Mouse (Mus musculus) cerebellum, postnatal 14 days (tissue): ENCODE results near the gene Olfr78.
A peak's percentile ranks its signal among the peaks of the same experiment; 100 is the strongest.

Experiments
- DNase-seq, 2 experiments: peaks; one replicate each; pipeline ENCODE4 v3.0.0; 2021; ENCODE audit warnings: mixed read lengths in 2 of 2

Olfr78 gene

DNA sequence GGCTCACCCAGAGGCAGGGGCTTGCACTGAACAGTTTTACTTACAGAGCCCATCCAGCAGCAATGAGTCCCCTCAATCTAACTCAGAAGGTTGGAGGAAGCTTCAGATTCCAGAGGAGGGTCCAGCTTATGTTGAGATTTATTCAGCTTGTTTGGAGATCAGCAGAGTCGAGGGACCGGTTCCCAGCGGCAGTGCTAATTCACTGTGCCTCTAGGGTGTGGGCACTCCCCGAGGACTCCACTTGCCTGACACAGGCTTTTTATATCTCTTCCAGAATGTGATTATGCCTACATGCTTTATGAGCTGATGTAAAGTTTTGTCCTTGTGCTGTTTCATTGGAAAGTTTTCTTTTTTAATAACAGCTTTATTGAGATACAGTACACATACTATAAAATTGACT lies at the start of gene Olfr78, which contains the start of gene Olfr560:
Olfr78 (minus strand) TSS at position 206 of the 400 bp plus-strand sequence.
Olfr560 (minus strand) TSS at position 101 of the 400 bp plus-strand sequence.
- no peak for DNase-seq

- DNase-seq: no peak
These were observed 43.9 kb upstream of the Olfr78 start, which contains the start of gene Olfr564 for GRCm38 (mm10) chr7:102803180-102803579. Olfr564 (plus strand) TSS chr7:102803480.

GRCm38 (mm10) chr7:102770921-102771320 lies 11.7 kb upstream of the Olfr78 start, which contains the start of gene Olfr561:
Olfr561 (plus strand) TSS chr7:102771221.
- no peak for DNase-seq

GRCm38 (mm10) chr7:102752086-102752485 lies 7.2 kb downstream of the Olfr78 start:
- DNase-seq: peak; percentile 1 to 4

GRCm38 (mm10) chr7:102737705-102738104 lies 21.6 kb downstream of the Olfr78 start:
- DNase-seq: no peak

GRCm38 (mm10) chr7:102733793-102734192 lies 25.5 kb downstream of the Olfr78 start:
- no peak for DNase-seq

DNA sequence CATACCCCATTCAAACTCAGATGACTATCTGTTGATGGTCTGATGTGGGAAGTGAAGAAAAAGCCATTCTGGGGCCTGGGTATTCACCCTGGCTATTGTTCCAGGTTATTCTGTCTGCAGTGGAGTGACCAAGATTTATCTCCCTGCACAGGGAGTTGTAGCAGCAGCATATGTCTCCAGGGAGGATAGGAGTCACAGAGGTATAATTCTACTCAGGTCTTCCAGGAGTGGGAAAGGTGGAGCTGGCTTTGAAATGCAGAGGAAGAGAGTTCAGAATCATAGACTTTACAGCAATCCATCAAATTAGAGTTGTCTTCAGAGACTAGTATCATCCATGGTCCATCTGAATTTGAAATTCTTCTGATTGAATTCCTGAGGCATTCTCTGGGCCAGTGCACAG lies 31.9 kb downstream of the Olfr78 start, which contains the start of gene Olfr559:
Olfr559 (minus strand) TSS at position 101 of the 400 bp plus-strand sequence.
- no peak for DNase-seq

DNA sequence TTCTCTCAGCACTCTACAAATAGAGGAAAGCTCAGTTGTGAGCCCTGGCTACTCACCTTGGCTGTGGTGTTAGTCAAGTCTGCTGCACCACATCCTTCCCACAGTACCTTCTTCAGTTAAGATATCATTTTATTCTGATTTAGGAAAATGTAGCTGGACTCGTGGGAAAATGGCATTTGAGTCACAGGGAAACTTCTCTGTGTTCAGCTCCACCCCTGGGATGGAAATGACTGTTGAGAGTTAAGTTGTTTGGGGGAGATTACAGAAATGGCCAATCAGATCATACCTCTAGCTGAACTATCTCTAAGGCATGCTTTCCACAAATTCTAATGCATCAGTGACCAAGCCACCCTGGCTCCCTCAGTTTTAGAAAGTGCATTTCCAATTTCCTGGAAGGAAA lies 40.3 kb downstream of the Olfr78 start, which contains the start of gene Olfr33:
Olfr33 (minus strand) TSS at position 101 of the 400 bp plus-strand sequence.
- DNase-seq: no peak

GRCm38 (mm10) chr7:102701915-102702314 lies 57.4 kb downstream of the Olfr78 start, which contains the start of gene Olfr558:
Olfr558 (plus strand) TSS chr7:102702215.
- DNase-seq: no peak

- peak; percentile 58 to 69 for DNase-seq
These were observed 60.8 kb downstream of the Olfr78 start for GRCm38 (mm10) chr7:102698461-102698860.

- DNase-seq: peak; percentile 56 to 60
These were observed 63.7 kb downstream of the Olfr78 start, which contains the start of gene Olfr557 for GRCm38 (mm10) chr7:102695358-102696125. Olfr557 (plus strand) TSS chr7:102695910.
